Mouse (Mus musculus): ENCODE data around the gene Coro2b.

GRCm38 (mm10) chr9:62526858-62527257, 10.0 kb downstream of the Coro2b start:
- no peak for TF ChIP-seq CTCF (IDR thresholded peaks at IDR 0.05; ENCODE audit: insufficient read depth, low read depth, low read length)
- no peak for TF ChIP-seq POLR2A (IDR thresholded peaks at IDR 0.05; ENCODE audit: insufficient read depth, low read depth, low read length)

Data from olfactory bulb, adult 2 months (tissue).